Comparison of ENCODE assay signal across 8 mouse cellular contexts in the genomic region with DNA sequence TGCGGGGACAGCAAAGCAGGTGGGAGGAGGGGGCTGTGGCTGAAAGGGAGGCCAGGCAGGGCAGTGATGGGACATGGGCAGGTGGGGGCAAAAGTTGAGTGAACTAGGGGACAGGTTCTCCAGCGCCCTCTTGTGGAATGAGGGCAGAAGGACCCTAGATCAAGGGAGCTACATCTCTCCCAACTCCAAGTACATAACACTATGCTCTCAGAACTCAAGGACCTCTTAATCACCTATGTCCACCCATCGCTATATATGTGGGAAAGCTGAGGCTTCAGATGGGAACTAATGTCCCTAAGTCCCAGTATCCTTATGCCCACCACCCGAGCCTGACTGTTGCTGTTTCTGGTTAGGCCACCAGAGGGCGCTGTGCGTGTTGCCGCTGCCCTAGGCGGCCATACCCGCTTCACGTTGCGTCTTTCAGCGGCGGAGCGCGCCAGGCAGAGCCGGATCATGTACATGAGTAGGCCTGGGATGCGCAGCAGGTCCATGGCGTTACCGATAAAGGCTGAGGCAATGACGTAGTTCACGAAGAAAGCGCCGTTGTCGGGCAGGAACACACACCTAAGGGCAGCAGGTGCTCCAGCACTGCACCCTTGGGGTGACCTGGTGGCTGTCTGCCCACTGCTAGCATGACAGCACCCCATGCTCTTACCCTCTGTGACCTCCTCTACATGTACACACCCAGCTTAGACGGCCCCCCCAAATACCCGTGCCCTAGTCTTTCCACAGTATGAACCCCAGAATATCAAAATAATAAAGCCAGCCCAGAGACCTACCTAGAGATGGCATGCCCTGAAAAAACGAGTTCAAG. TPM values are rescaled to one million over a fixed set of nuclear protein-coding genes. Genes with fewer than 3 reads are reported as not detected.
DNase-seq lines count a peak whose midpoint lies in the region; ATAC-seq and TF ChIP-seq lines count a peak whose summit lies in the region.

No protein-coding gene starts in this region.

- no peak overlapping the region for H3K4me3 ChIP-seq in MEL (ENCODE audit: control insufficient read depth in 1 of 2, insufficient read depth in 1 of 2, low read depth in 2 of 2, low read length in 2 of 2)
- H3K4me3 ChIP-seq in cerebellum, adult 2 months (replicated peaks; ENCODE audit: insufficient read depth, low read depth, low read length): peak overlapping the region; percentile 29
- no peak overlapping the region for H3K4me3 ChIP-seq in hindbrain, embryonic 13.5 days

- TF ChIP-seq POLR2A in MEL (IDR thresholded peaks at IDR 0.05; ENCODE audit: control insufficient read depth in 1 of 2, insufficient read depth in 1 of 2, low read depth in 1 of 2, low read length in 2 of 2, poor library complexity in 1 of 2): no peak
- TF ChIP-seq POLR2A in cerebellum, adult 2 months (IDR thresholded peaks at IDR 0.05; ENCODE audit: borderline replicate concordance, insufficient read depth, low read length): 0 out of 2 replicates have a peak, but pooled peaks have one; percentile 19

- H3K79me2 ChIP-seq in MEL (ENCODE audit: control insufficient read depth, insufficient read depth, low read length, poor library complexity): no peaks in the 10 kb centered on the region

- no peak overlapping the region for H3K27ac ChIP-seq in MEL (ENCODE audit: control insufficient read depth, low read depth, low read length)
- H3K27ac ChIP-seq in cerebellum, adult 2 months (ENCODE audit: insufficient read depth, low read length): no peak overlapping the region
- no peak overlapping the region for H3K27ac ChIP-seq in hindbrain, embryonic 13.5 days

- peak; percentile 20 for TF ChIP-seq RAD21 in MEL (IDR thresholded peaks at IDR 0.05; ENCODE audit: low read depth, low read length)

- TF ChIP-seq CTCF in MEL (IDR thresholded peaks at IDR 0.05 in 2 of 3, conservative IDR thresholded peaks at IDR 0.05 in 1 of 3; ENCODE audit: control insufficient read depth in 1 of 3, insufficient read depth in 1 of 3, low read depth in 2 of 3, low read length in 3 of 3, poor library complexity in 1 of 3, severe bottlenecking in 1 of 3): peak; percentile 82 to 98 (median 96)
- TF ChIP-seq CTCF in cerebellum, adult 2 months (IDR thresholded peaks at IDR 0.05; ENCODE audit: borderline replicate concordance, insufficient read depth, low read depth, low read length): peak; percentile 87

- H3K9ac ChIP-seq in MEL (ENCODE audit: control insufficient read depth, low read depth, low read length, poor library complexity, severe bottlenecking): no peak overlapping the region
- no peak overlapping the region for H3K9ac ChIP-seq in hindbrain, embryonic 13.5 days

- TF ChIP-seq EP300 in MEL (IDR thresholded peaks at IDR 0.05; ENCODE audit: low read depth in 1 of 2, low read length in 2 of 2): no peak

- H3K4me2 ChIP-seq in hindbrain, embryonic 13.5 days: 0 out of 2 replicates have a peak overlapping the region, but pooled peaks have one; percentile 1

- no peaks in the 10 kb centered on the region for H3K9me3 ChIP-seq in MEL (replicated peaks; ENCODE audit: insufficient read depth, low read length)
- H3K9me3 ChIP-seq in hindbrain, embryonic 13.5 days: no peaks in the 10 kb centered on the region

- no peaks in the 10 kb centered on the region for H3K27me3 ChIP-seq in MEL (ENCODE audit: control insufficient read depth in 1 of 2, insufficient read depth in 2 of 2, low read length in 2 of 2)
- no peaks in the 10 kb centered on the region for H3K27me3 ChIP-seq in cerebellum, adult 2 months (ENCODE audit: control insufficient read depth, insufficient read depth, low read length)
- H3K27me3 ChIP-seq in hindbrain, embryonic 13.5 days: no peaks in the 10 kb centered on the region

- peak; percentile 73 for DNase-seq in MEL (ENCODE audit: low read depth, low spot score)
- DNase-seq in cerebellum, adult 2 months: peak; percentile 73 to 85
- DNase-seq in forelimb bud, embryonic 11.5 days (ENCODE audit: low read depth, low spot score): peak; percentile 77
- peak; percentile 85 for DNase-seq in layer of hippocampus, postnatal 14 days (ENCODE audit: low spot score in 2 of 2)
- peak; percentile 83 for DNase-seq in lung, postnatal 10 days
- DNase-seq in retina, postnatal 1 day: peak; percentile 88
- DNase-seq in urinary bladder, postnatal 25 days (ENCODE audit: low spot score): peak; percentile 68

- H3K36me3 ChIP-seq in MEL (ENCODE audit: control insufficient read depth in 1 of 2, insufficient read depth in 2 of 2, low read length in 2 of 2): no peaks in the 10 kb centered on the region; a peak in 1 of 4 replicates
- peaks cover 80% of the 10 kb centered on the region for H3K36me3 ChIP-seq in hindbrain, embryonic 13.5 days

- WGBS in cerebellum, adult 2 months: 22% methylated on average over 27 of the region's 27 CpGs
- WGBS in hindbrain, embryonic 13.5 days: 23% methylated on average over 27 of the region's 27 CpGs

- H3K4me1 ChIP-seq in MEL (ENCODE audit: control insufficient read depth in 1 of 2, insufficient read depth in 2 of 2, low read length in 2 of 2): no peaks in the 10 kb centered on the region
- no peaks in the 10 kb centered on the region for H3K4me1 ChIP-seq in cerebellum, adult 2 months (ENCODE audit: control insufficient read depth, insufficient read depth, low read length)
- 0 out of 2 replicates have a peak, but pooled peaks cover 4% of the 10 kb centered on the region for H3K4me1 ChIP-seq in hindbrain, embryonic 13.5 days (replicated peaks)

- ATAC-seq in hindbrain, embryonic 13.5 days (ENCODE audit: low FRiP score): peak; percentile 64

TF ChIP-seq in MEL, 35 proteins besides CTCF, POLR2A, EP300 and RAD21:
- TF ChIP-seq SMC3 (IDR thresholded peaks at IDR 0.05; ENCODE audit: low read depth, low read length) (peak; percentile 68), ZC3H11A (IDR thresholded peaks at IDR 0.05; ENCODE audit: low read depth, low read length) (peak; percentile 30; the same call in 1 of the 2 replicates), ETS1 (IDR thresholded peaks at IDR 0.05; ENCODE audit: low read depth, low read length) (no peak)

RNA-seq across cellular contexts. Expression of gene Capn11, which starts 4.2 kb away (rescaled TPM):
- not detected in 2 replicates for total RNA-seq in MEL (2012; rRNA removed)
- under 1 TPM in 1 of 2 experiments, not detected in 1; 0.03 TPM for polyA plus RNA-seq in MEL (2012; ENCODE audit: insufficient read depth in 1 of 2, insufficient read length in 2 of 2, low read depth in 1 of 2, low replicate concordance in 2 of 2, missing spikeins in 1 of 2)
- polyA plus RNA-seq in cerebellum, adult 2 months (2012; rRNA removed): 3.8 and 4.7 TPM in 2 replicates
- polyA plus RNA-seq in hindbrain, embryonic 13.5 days (2015; fragmentation: Nextera tagmentation; extraction: Ambion mirVana): 0.65 and 0.95 TPM in 2 replicates
- total RNA-seq in layer of hippocampus, postnatal 14 days (2021): under 1 TPM; 0.14 to 0.25 TPM

RNA-seq across cellular contexts. Expression of gene Mrpl14, which starts 22.8 kb away (rescaled TPM):
- total RNA-seq in MEL (2012; rRNA removed): 66.2 and 68.0 TPM in 2 replicates
- 100 to 1,000 TPM in 1 of 2 experiments, not detected in 1; 159 TPM for polyA plus RNA-seq in MEL (2012; ENCODE audit: insufficient read depth in 1 of 2, insufficient read length in 2 of 2, low read depth in 1 of 2, low replicate concordance in 2 of 2, missing spikeins in 1 of 2)
- 78.4 and 84.2 TPM in 2 replicates for polyA plus RNA-seq in cerebellum, adult 2 months (2012; rRNA removed)
- polyA plus RNA-seq in hindbrain, embryonic 13.5 days (2015; fragmentation: Nextera tagmentation; extraction: Ambion mirVana): 121 and 122 TPM in 2 replicates
- total RNA-seq in layer of hippocampus, postnatal 14 days (2021): 10 to 100 TPM; 36.4 to 43.5 TPM

RNA-seq across cellular contexts. Expression of gene Tmem63b, which starts 23.4 kb away (rescaled TPM):
- total RNA-seq in MEL (2012; rRNA removed): 12.0 and 12.3 TPM in 2 replicates
- polyA plus RNA-seq in MEL (2012; ENCODE audit: insufficient read depth in 1 of 2, insufficient read length in 2 of 2, low read depth in 1 of 2, low replicate concordance in 2 of 2, missing spikeins in 1 of 2): 10 to 100 TPM in 1 of 2 experiments, not detected in 1; 37.9 TPM
- polyA plus RNA-seq in cerebellum, adult 2 months (2012; rRNA removed): 196 and 199 TPM in 2 replicates
- polyA plus RNA-seq in hindbrain, embryonic 13.5 days (2015; fragmentation: Nextera tagmentation; extraction: Ambion mirVana): 123 and 139 TPM in 2 replicates
- 100 to 1,000 TPM; 219 to 224 TPM for total RNA-seq in layer of hippocampus, postnatal 14 days (2021)
